Mouse (Mus musculus) liver, embryonic 13.5 days (tissue): Measurements from ENCODE around the gene Cnr2. TPM values are rescaled to one million over a fixed set of nuclear protein-coding genes. Genes with fewer than 3 reads are reported as not detected.

Experiments
- ATAC-seq: fragments of 200-750 bp; cut with Nextera tagmentation; 2 replicates; pipeline ENCODE4 v1.8.0; 2017; ENCODE audit warnings: low read depth, mild to moderate bottlenecking, moderate number of reproducible peaks, moderate library complexity
- DNase-seq: peaks from one replicate; pipeline ENCODE4 v3.0.0; 2022
- H3K27ac ChIP-seq: fragments of 300-500 bp; sonication (generic); 2 replicates; pipeline ENCODE4 v1.5.1; 2015; ENCODE audit warnings: moderate library complexity, mild to moderate bottlenecking, inconsistent platforms
- H3K27me3 ChIP-seq: fragments of 300-500 bp; sonication (generic); 2 replicates; pipeline ENCODE4 v1.6.1; 2015; ENCODE audit warnings: mild to moderate bottlenecking, inconsistent platforms
- H3K36me3 ChIP-seq: fragments of 300-500 bp; sonication (generic); 2 replicates; pipeline ENCODE4 v1.6.1; 2015; ENCODE audit warnings: mild to moderate bottlenecking, inconsistent platforms
- H3K4me1 ChIP-seq: fragments of 300-500 bp; sonication (generic); replicated peaks from 2 replicates; pipeline ENCODE4 v1.6.1; 2015; ENCODE audit warnings: inconsistent platforms
- H3K4me2 ChIP-seq: fragments of 300-500 bp; sonication (generic); 2 replicates; pipeline ENCODE4 v1.6.1; 2015; ENCODE audit warnings: inconsistent platforms, mild to moderate bottlenecking, moderate library complexity
- H3K4me3 ChIP-seq: fragments of 300-500 bp; sonication (generic); replicated peaks from 2 replicates; pipeline ENCODE4 v1.5.1; 2015; ENCODE audit warnings: mild to moderate bottlenecking, inconsistent platforms
- H3K9ac ChIP-seq: fragments of 300-500 bp; sonication (generic); 2 replicates; pipeline ENCODE4 v1.6.1; 2015; ENCODE audit warnings: mild to moderate bottlenecking, inconsistent platforms
- H3K9me3 ChIP-seq: fragments of 300-500 bp; sonication (generic); replicated peaks from 2 replicates; pipeline ENCODE4 v1.6.1; 2016; ENCODE audit warnings: inconsistent platforms
- WGBS: fragments of 180-500 bp; shearing (Covaris S2); methylation state at CpG from one replicate; pipeline ENCODE4 v1.1.7; 2015; ENCODE audit not compliant: insufficient replicate concordance; 5-methylcytosine and 5-hydroxymethylcytosine counted together
- polyA plus RNA-seq: library from polyadenylated mRNA; unstranded; fragments of >200 nt; fragmentation: Nextera tagmentation; extraction: Ambion mirVana; gene quantifications from 2 replicates; pipeline ENCODE4 v1.2.1, GENCODE M21; 2015

Gene Cnr2
- polyA plus RNA-seq, 1 experiment from 2014 or later = 2.5 TPM

GRCm38 (mm10) chr4:135879021-135879420, 16.2 kb upstream of the Cnr2 start:
- H3K36me3 ChIP-seq = no peaks in the 10 kb centered on the region

GRCm38 (mm10) chr4:135880018-135880417, 15.2 kb upstream of the Cnr2 start:
- H3K4me3 ChIP-seq = no peak overlapping the region
- WGBS = 83% methylated on average over 6 of the region's 6 CpGs
- H3K9me3 ChIP-seq = no peaks in the 10 kb centered on the region
- no peaks in the 10 kb centered on the region for H3K27me3 ChIP-seq
- H3K27ac ChIP-seq = no peak overlapping the region
- no peak for ATAC-seq
- peaks cover 32% of the 10 kb centered on the region for H3K4me1 ChIP-seq
- no peak overlapping the region for H3K9ac ChIP-seq
- DNase-seq = no peak
- H3K4me2 ChIP-seq = no peak overlapping the region
- H3K36me3 ChIP-seq = no peaks in the 10 kb centered on the region

More at GRCm38 (mm10) chr4:135879021-135879420, 16.2 kb upstream of the Cnr2 start:
- H3K4me3 ChIP-seq = no peak overlapping the region
- ATAC-seq (no peak), DNase-seq (no peak)
- peaks cover 41% of the 10 kb centered on the region for H3K4me1 ChIP-seq
- H3K9ac ChIP-seq = no peak overlapping the region
- no peaks in the 10 kb centered on the region for H3K27me3 ChIP-seq
- H3K4me2 ChIP-seq = no peak overlapping the region
- WGBS = 79% methylated on average over 6 of the region's 6 CpGs
- no peak overlapping the region for H3K27ac ChIP-seq
- H3K9me3 ChIP-seq = no peaks in the 10 kb centered on the region

- ATAC-seq = no peak
- Histone ChIP-seq H3K27ac (no peak overlapping the region), H3K36me3 (no peaks in the 10 kb centered on the region), H3K4me3 (no peak overlapping the region), H3K4me2 (no peak overlapping the region), H3K9me3 (no peaks in the 10 kb centered on the region), H3K9ac (no peak overlapping the region), H3K4me1 (peaks cover 27% of the 10 kb centered on the region), H3K27me3 (no peaks in the 10 kb centered on the region)
- no peak for DNase-seq
- WGBS = 79% methylated on average over 10 of the region's 10 CpGs
These were observed 14.6 kb upstream of the Cnr2 start for GRCm38 (mm10) chr4:135880576-135880975.

GRCm38 (mm10) chr4:135882023-135882422, 13.2 kb upstream of the Cnr2 start:
- 60% methylated on average over 6 of the region's 6 CpGs for WGBS
- Histone ChIP-seq H3K4me1 (peaks cover 12% of the 10 kb centered on the region), H3K4me2 (no peak overlapping the region), H3K27me3 (no peaks in the 10 kb centered on the region), H3K9me3 (no peaks in the 10 kb centered on the region), H3K4me3 (no peak overlapping the region), H3K36me3 (no peaks in the 10 kb centered on the region), H3K9ac (no peak overlapping the region), H3K27ac (no peak overlapping the region)
- DNase-seq = no peak
- no peak for ATAC-seq

GRCm38 (mm10) chr4:135883401-135883851, 11.8 kb upstream of the Cnr2 start:
- Histone ChIP-seq H3K27ac (no peak overlapping the region), H3K4me3 (no peak overlapping the region), H3K4me2 (no peak overlapping the region), H3K9me3 (no peaks in the 10 kb centered on the region), H3K27me3 (no peaks in the 10 kb centered on the region), H3K4me1 (peaks cover 14% of the 10 kb centered on the region), H3K9ac (0 out of 2 replicates have a peak overlapping the region, but pooled peaks have one; percentile 17), H3K36me3 (no peaks in the 10 kb centered on the region)
- 57% methylated on average over 10 of the region's 10 CpGs for WGBS
- DNase-seq (no peak), ATAC-seq (no peak)

GRCm38 (mm10) chr4:135883881-135884516, 11.2 kb upstream of the Cnr2 start:
- no peak overlapping the region for H3K4me2 ChIP-seq
- no peaks in the 10 kb centered on the region for H3K36me3 ChIP-seq
- ATAC-seq (no peak), DNase-seq (no peak)
- no peak overlapping the region for H3K27ac ChIP-seq
- WGBS = 50% methylated on average over 7 of the region's 7 CpGs
- H3K27me3 ChIP-seq = no peaks in the 10 kb centered on the region
- H3K9ac ChIP-seq = no peak overlapping the region
- H3K4me3 ChIP-seq = no peak overlapping the region
- H3K9me3 ChIP-seq = no peaks in the 10 kb centered on the region
- peaks cover 17% of the 10 kb centered on the region for H3K4me1 ChIP-seq

GRCm38 (mm10) chr4:135884531-135884930, 10.7 kb upstream of the Cnr2 start:
- DNase-seq (no peak), ATAC-seq (no peak)
- H3K4me1 ChIP-seq = peaks cover 17% of the 10 kb centered on the region
- H3K36me3 ChIP-seq = no peaks in the 10 kb centered on the region
- H3K4me3 ChIP-seq = no peak overlapping the region
- 68% methylated on average over 6 of the region's 6 CpGs for WGBS
- H3K9me3 ChIP-seq = no peaks in the 10 kb centered on the region
- no peak overlapping the region for H3K27ac ChIP-seq
- H3K27me3 ChIP-seq = no peaks in the 10 kb centered on the region
- H3K9ac ChIP-seq = no peak overlapping the region
- no peak overlapping the region for H3K4me2 ChIP-seq

GRCm38 (mm10) chr4:135885676-135886075, 9.5 kb upstream of the Cnr2 start:
- Histone ChIP-seq H3K27ac (no peak overlapping the region), H3K4me2 (no peak overlapping the region), H3K27me3 (no peaks in the 10 kb centered on the region), H3K36me3 (no peaks in the 10 kb centered on the region), H3K9ac (no peak overlapping the region), H3K4me1 (peaks cover 17% of the 10 kb centered on the region), H3K9me3 (no peaks in the 10 kb centered on the region), H3K4me3 (no peak overlapping the region)
- 76% methylated on average over 12 of the region's 12 CpGs for WGBS
- DNase-seq = no peak
- ATAC-seq = no peak

- Histone ChIP-seq H3K4me1 (peaks cover 17% of the 10 kb centered on the region), H3K4me2 (no peak overlapping the region), H3K9me3 (no peaks in the 10 kb centered on the region), H3K27ac (no peak overlapping the region), H3K9ac (no peak overlapping the region), H3K27me3 (no peaks in the 10 kb centered on the region), H3K36me3 (no peaks in the 10 kb centered on the region), H3K4me3 (no peak overlapping the region)
- 46% methylated on average over 4 of the region's 4 CpGs for WGBS
- no peak for ATAC-seq
- DNase-seq = no peak
These were observed 9.0 kb upstream of the Cnr2 start for GRCm38 (mm10) chr4:135886184-135886583.

GRCm38 (mm10) chr4:135888448-135889057, 6.6 kb upstream of the Cnr2 start:
- Histone ChIP-seq H3K36me3 (no peaks in the 10 kb centered on the region), H3K27ac (no peak overlapping the region), H3K4me1 (peaks cover 23% of the 10 kb centered on the region), H3K9me3 (no peaks in the 10 kb centered on the region), H3K27me3 (no peaks in the 10 kb centered on the region), H3K9ac (no peak overlapping the region), H3K4me3 (no peak overlapping the region), H3K4me2 (no peak overlapping the region)
- 74% methylated on average over 24 of the region's 24 CpGs for WGBS
- no peak for DNase-seq
- ATAC-seq = no peak

- H3K27ac ChIP-seq = no peak overlapping the region
- H3K27me3 ChIP-seq = no peaks in the 10 kb centered on the region
- no peak overlapping the region for H3K4me2 ChIP-seq
- H3K9me3 ChIP-seq = no peaks in the 10 kb centered on the region
- no peak for DNase-seq
- no peak overlapping the region for H3K4me3 ChIP-seq
- H3K36me3 ChIP-seq = no peaks in the 10 kb centered on the region
- H3K9ac ChIP-seq = no peak overlapping the region
- ATAC-seq = no peak
- peaks cover 17% of the 10 kb centered on the region for H3K4me1 ChIP-seq
- 69% methylated on average over 7 of the region's 7 CpGs for WGBS
These were observed 5.9 kb upstream of the Cnr2 start for GRCm38 (mm10) chr4:135889146-135889883.
